25 mouse cellular contexts compared by ENCODE assay signal in the genomic region with DNA sequence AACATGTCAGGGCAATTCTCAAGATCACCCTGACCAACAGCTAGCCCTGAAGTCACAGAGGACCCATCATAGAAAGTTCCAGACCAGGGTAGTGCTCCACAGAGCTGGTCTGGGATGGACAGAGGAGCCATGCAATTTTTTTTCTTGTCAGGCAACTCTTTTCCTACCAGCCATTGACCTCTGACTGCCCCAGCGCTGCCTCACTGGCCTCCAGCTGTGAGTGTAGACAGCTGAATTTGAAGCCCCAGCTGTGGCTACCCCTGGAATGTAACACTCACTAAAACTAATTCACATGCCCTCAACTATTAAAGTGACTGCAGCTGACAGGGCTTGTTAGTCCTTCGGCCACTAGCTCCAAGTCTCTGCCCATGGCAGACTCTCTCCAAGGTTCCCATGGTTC. TPM values are rescaled to one million over a fixed set of nuclear protein-coding genes. Genes with fewer than 3 reads are reported as not detected.
DNase-seq lines count a peak whose midpoint lies in the region; ATAC-seq lines count a peak whose summit lies in the region.
"Had no signal": no experiment of that assay in that cellular context is flagged by ENCODE, and none has a peak within 500 bp of the region (broad histone marks: within the 10 kb centered on the region; RNA-seq: fewer than 3 reads in every experiment).

No protein-coding gene starts in this region.

- no peaks in the 10 kb centered on the region for H3K9me3 ChIP-seq in embryonic facial prominence, embryonic 10.5 days
- H3K9me3 ChIP-seq in forebrain, embryonic 16.5 days (ENCODE audit: control insufficient read depth, low read length): no peaks in the 10 kb centered on the region
- H3K9me3 ChIP-seq: forebrain, embryonic 12.5 days; heart, embryonic 10.5 days; hindbrain, embryonic 12.5 days; intestine, embryonic 15.5 days; limb, embryonic 13.5 days; lung, embryonic 15.5 days; neural tube, embryonic 12.5 days had no signal

- H3K9ac ChIP-seq in forebrain, embryonic 16.5 days (replicated peaks; ENCODE audit: low read depth, low read length): no peak overlapping the region
- H3K9ac ChIP-seq: forebrain, embryonic 12.5 days; hindbrain, embryonic 12.5 days; intestine, embryonic 15.5 days; limb, embryonic 13.5 days; liver, embryonic 14.5 days; lung, embryonic 15.5 days; neural tube, embryonic 12.5 days had no signal

- peak; percentile 68 for DNase-seq in embryo, embryonic 10 days (ENCODE audit: low spot score)
- no peak for DNase-seq in embryo, embryonic 9.5 days (ENCODE audit: extremely low spot score)
- DNase-seq in ES-CJ7 (ENCODE audit: low read depth, low spot score): peak; percentile 77
- DNase-seq in embryonic facial prominence, embryonic 10.5 days (ENCODE audit: low spot score): peak; percentile 45
- DNase-seq in mesoderm, embryonic 11.5 days (ENCODE audit: low read depth, low spot score): peak; percentile 59
- DNase-seq in layer of hippocampus, adult 18-20 months (ENCODE audit: low spot score in 2 of 2): no peak
- DNase-seq in testis, postnatal 10 days (ENCODE audit: low spot score): no peak
- DNase-seq: adrenal gland, postnatal 25 days; cerebellum, adult 11 months; cerebellum, postnatal 10 days; gastrocnemius, postnatal 36 days; right cerebral cortex, postnatal 25 days had no signal

- H3K4me2 ChIP-seq in forebrain, embryonic 16.5 days (ENCODE audit: low read length): no peak overlapping the region
- H3K4me2 ChIP-seq: forebrain, embryonic 12.5 days; hindbrain, embryonic 12.5 days; intestine, embryonic 15.5 days; limb, embryonic 13.5 days; lung, embryonic 15.5 days; midbrain, embryonic 11.5 days; neural tube, embryonic 12.5 days had no signal

- WGBS in embryonic facial prominence, embryonic 10.5 days: 24% methylated on average over 2 of the region's 2 CpGs
- 28% methylated on average over 2 of the region's 2 CpGs for WGBS in forebrain, embryonic 16.5 days

- H3K27me3 ChIP-seq in embryonic facial prominence, embryonic 10.5 days (replicated peaks; ENCODE audit: low read depth, poor library complexity, severe bottlenecking): peaks cover 69% of the 10 kb centered on the region
- H3K27me3 ChIP-seq in forebrain, embryonic 16.5 days (replicated peaks; ENCODE audit: control insufficient read depth, insufficient read depth, low read length): peaks cover 18% of the 10 kb centered on the region

- no peak overlapping the region for H3K4me3 ChIP-seq in embryonic facial prominence, embryonic 10.5 days
- H3K4me3 ChIP-seq in forebrain, embryonic 16.5 days (replicated peaks; ENCODE audit: low read length): no peak overlapping the region
- H3K4me3 ChIP-seq: forebrain, embryonic 12.5 days; heart, embryonic 10.5 days; hindbrain, embryonic 12.5 days; intestine, embryonic 15.5 days; limb, embryonic 13.5 days; lung, embryonic 15.5 days; neural tube, embryonic 12.5 days had no signal

- peaks cover 44% of the 10 kb centered on the region for H3K4me1 ChIP-seq in embryonic facial prominence, embryonic 10.5 days
- H3K4me1 ChIP-seq in forebrain, embryonic 16.5 days (replicated peaks; ENCODE audit: control insufficient read depth, insufficient read depth, low read length): peaks cover 6% of the 10 kb centered on the region

- H3K36me3 ChIP-seq in embryonic facial prominence, embryonic 10.5 days (replicated peaks): peaks cover under 1% of the 10 kb centered on the region
- no peaks in the 10 kb centered on the region for H3K36me3 ChIP-seq in forebrain, embryonic 16.5 days (ENCODE audit: control insufficient read depth, insufficient read depth)
- H3K36me3 ChIP-seq: forebrain, embryonic 12.5 days; heart, embryonic 10.5 days; hindbrain, embryonic 12.5 days; intestine, embryonic 15.5 days; lung, embryonic 15.5 days; neural tube, embryonic 12.5 days had no signal

- H3K27ac ChIP-seq in embryonic facial prominence, embryonic 10.5 days (replicated peaks): no peak overlapping the region
- H3K27ac ChIP-seq in forebrain, embryonic 16.5 days (ENCODE audit: low read length): no peak overlapping the region
- H3K27ac ChIP-seq: forebrain, embryonic 12.5 days; heart, embryonic 10.5 days; hindbrain, embryonic 12.5 days; intestine, embryonic 15.5 days; limb, embryonic 13.5 days; liver, embryonic 14.5 days; lung, embryonic 15.5 days; macrophage; neural tube, embryonic 12.5 days; stomach, postnatal 0 days had no signal

- ATAC-seq in forebrain, embryonic 16.5 days: no peak
- ATAC-seq: intestine, embryonic 15.5 days; Patski had no signal

RNA-seq across cellular contexts. Expression of gene B3gnt7, which starts 2.5 kb away (rescaled TPM):
- 4.9 and 6.2 TPM in 2 replicates for polyA plus RNA-seq in embryonic facial prominence, embryonic 10.5 days (2016; fragmentation: Nextera tagmentation; extraction: Ambion mirVana)
- polyA plus RNA-seq in forebrain, embryonic 16.5 days (2015; fragmentation: Nextera tagmentation; extraction: Ambion mirVana): 3.8 and 6.7 TPM in 2 replicates
- total RNA-seq in layer of hippocampus, adult 18-20 months (2021): under 1 TPM; 0.76 to 0.89 TPM
- total RNA-seq: gastrocnemius, postnatal 36 days had no signal

RNA-seq across cellular contexts. Expression of gene Ncl, which starts 59.1 kb away (rescaled TPM):
- polyA plus RNA-seq in embryonic facial prominence, embryonic 10.5 days (2016; fragmentation: Nextera tagmentation; extraction: Ambion mirVana): 625 and 641 TPM in 2 replicates
- polyA plus RNA-seq in forebrain, embryonic 16.5 days (2015; fragmentation: Nextera tagmentation; extraction: Ambion mirVana): 227 and 228 TPM in 2 replicates
- 100 to 1,000 TPM; 139 to 140 TPM for total RNA-seq in layer of hippocampus, adult 18-20 months (2021)

Comparison
In these comparisons a context has a peak if more than half of its experiments do, and no peak if none do; other contexts are left out.
1. DNase-seq: peak in embryo, embryonic 10 days (single experiment), ES-CJ7 (single experiment), embryonic facial prominence, embryonic 10.5 days (single experiment) and mesoderm, embryonic 11.5 days (single experiment); none in embryo, embryonic 9.5 days (single experiment), layer of hippocampus, adult 18-20 months (0 of 2) and testis, postnatal 10 days (single experiment).